Mouse (Mus musculus) limb, embryonic 10.5 days (tissue): ENCODE measurements around the gene Trabd2b. TPM values are rescaled to one million over a fixed set of nuclear protein-coding genes. Genes with fewer than 3 reads are reported as not detected.

Experiments
- polyA plus RNA-seq: library from polyadenylated mRNA; unstranded; fragments of >200 nt; fragmentation: Nextera tagmentation; extraction: Ambion mirVana; gene quantifications from 2 replicates; pipeline ENCODE4 v1.2.1, GENCODE M21; 2016

Trabd2b gene
- polyA plus RNA-seq, 1 experiment from 2014 or later, result 0.34 TPM

Other genes with a start within 250 kb of the Trabd2b start
- not detected in 2 replicates for gene Skint11, start 243.3 kb upstream of the Trabd2b start, polyA plus RNA-seq